Mouse (Mus musculus): ENCODE results near the gene Sult2b1.

GRCm38 (mm10) chr7:45692364-45692763 lies 92.1 kb downstream of the Sult2b1 start:
- TF ChIP-seq CTCF (IDR thresholded peaks at IDR 0.05; ENCODE audit: low read depth) (no peak), EP300 (IDR thresholded peaks at IDR 0.05; ENCODE audit: low read depth) (no peak)
